Mouse (Mus musculus) midbrain, embryonic 11.5 days (tissue): ENCODE data around the gene Steap3. TPM values are rescaled to one million over a fixed set of nuclear protein-coding genes. Genes with fewer than 3 reads are reported as not detected.

Source experiments
- ATAC-seq: fragments of 200-750 bp; cut with Nextera tagmentation; 2 replicates; pipeline ENCODE4 v1.8.0; 2017; ENCODE audit warnings: moderate TSS enrichment, moderate library complexity; ENCODE audit not compliant: low FRiP score
- DNase-seq: peaks from one replicate; pipeline ENCODE4 v3.0.0; 2015; ENCODE audit warnings: low spot score; ENCODE audit errors: missing footprints
- H3K27ac ChIP-seq: fragments of 300-500 bp; sonication (generic); 2 replicates; pipeline ENCODE4 v1.5.1; 2014; ENCODE audit warnings: low read depth, low read length
- H3K27me3 ChIP-seq: fragments of 300-500 bp; sonication (generic); 2 replicates; pipeline ENCODE4 v1.6.1; 2014; ENCODE audit warnings: mild to moderate bottlenecking, low read length, moderate library complexity, mixed read lengths; ENCODE audit not compliant: control insufficient read depth, insufficient read depth
- H3K36me3 ChIP-seq: fragments of 300-500 bp; sonication (generic); 2 replicates; pipeline ENCODE4 v1.6.1; 2014; ENCODE audit warnings: mild to moderate bottlenecking, low read length, moderate library complexity, mixed read lengths; ENCODE audit not compliant: control insufficient read depth, insufficient read depth
- H3K4me1 ChIP-seq: fragments of 300-500 bp; sonication (generic); 2 replicates; pipeline ENCODE4 v1.6.1; 2014; ENCODE audit warnings: low read length; ENCODE audit not compliant: control insufficient read depth, insufficient read depth
- H3K4me2 ChIP-seq: fragments of 300-500 bp; sonication (generic); 2 replicates; pipeline ENCODE4 v1.6.1; 2014; ENCODE audit warnings: mild to moderate bottlenecking, moderate library complexity
- H3K4me3 ChIP-seq: fragments of 300-500 bp; sonication (generic); 2 replicates; pipeline ENCODE4 v1.5.1; 2014; ENCODE audit warnings: low read depth, low read length
- H3K9ac ChIP-seq: fragments of 300-500 bp; sonication (generic); 2 replicates; pipeline ENCODE4 v1.6.1; 2014; ENCODE audit warnings: low read length
- H3K9me3 ChIP-seq: fragments of 300-500 bp; sonication (generic); 2 replicates; pipeline ENCODE4 v1.6.1; 2016; ENCODE audit warnings: low read length; ENCODE audit not compliant: control insufficient read depth
- WGBS: fragments of 180-500 bp; shearing (Covaris S2); extraction: QIAGEN DNeasy Blood & Tissue Kit; methylation state at CpG from one replicate; pipeline ENCODE4 v1.1.7; 2014; 5-methylcytosine and 5-hydroxymethylcytosine counted together
- polyA plus RNA-seq: library from polyadenylated mRNA; unstranded; fragments of >200 nt; fragmentation: Nextera tagmentation; extraction: Ambion mirVana; gene quantifications from 2 replicates; pipeline ENCODE4 v1.2.1, GENCODE M21; 2014

The Steap3 gene
- polyA plus RNA-seq, 1 experiment from 2014 or later, result 3.0 TPM

DNA sequence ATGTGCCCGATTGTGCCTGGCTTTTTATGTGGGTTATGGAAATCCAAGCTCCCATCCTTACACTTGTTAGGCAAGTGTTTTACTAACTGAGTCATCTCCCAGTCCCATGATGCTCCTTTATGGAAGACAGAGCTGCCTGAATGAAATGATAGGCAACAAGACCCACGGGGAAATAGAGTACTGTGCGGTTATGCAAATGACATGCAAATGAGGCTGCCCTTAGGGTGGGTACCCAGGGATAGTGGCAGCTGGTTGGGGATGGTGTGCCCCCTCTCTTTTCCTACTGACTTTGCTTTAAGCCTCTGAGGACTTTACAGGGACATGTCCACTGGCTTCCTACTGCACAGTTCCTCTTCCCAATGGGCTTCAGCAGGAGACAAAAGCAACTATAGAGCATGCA lies 2.7 kb upstream of the Steap3 start:
- Histone ChIP-seq H3K4me1 (no peaks in the 10 kb centered on the region), H3K4me2 (no peak overlapping the region), H3K9ac (no peak overlapping the region), H3K9me3 (no peaks in the 10 kb centered on the region), H3K27me3 (no peaks in the 10 kb centered on the region), H3K27ac (no peak overlapping the region), H3K36me3 (no peaks in the 10 kb centered on the region), H3K4me3 (no peak overlapping the region)
- WGBS, result 78% methylated on average over 3 of the region's 3 CpGs
- no peak for DNase-seq
- ATAC-seq, result peak; percentile 40; the same call in 1 of the 2 replicates

DNA sequence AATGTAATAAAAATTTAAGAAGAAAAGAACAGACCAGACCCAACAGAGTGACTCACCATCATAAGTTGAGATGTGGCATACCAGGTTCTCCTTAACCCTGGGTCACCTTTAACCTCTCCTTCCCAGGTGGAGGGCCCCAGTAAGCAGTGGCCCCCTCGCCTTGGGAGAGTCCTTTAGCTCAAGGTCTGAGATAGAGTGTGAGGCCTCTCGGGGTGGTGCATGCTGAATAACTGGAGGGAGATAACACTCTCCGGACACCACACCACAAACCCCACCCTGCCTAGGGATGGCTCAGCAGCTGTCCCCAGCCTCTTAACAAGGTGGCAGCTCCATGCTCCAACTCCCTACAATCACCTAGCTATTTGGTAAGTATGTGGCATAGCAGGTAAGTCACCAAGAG lies 1.6 kb downstream of the Steap3 start:
- Histone ChIP-seq H3K27me3 (no peaks in the 10 kb centered on the region; the same call in 1 of the 2 replicates), H3K4me1 (no peaks in the 10 kb centered on the region), H3K9me3 (no peaks in the 10 kb centered on the region), H3K4me3 (no peak overlapping the region), H3K9ac (no peak overlapping the region), H3K4me2 (no peak overlapping the region), H3K36me3 (no peaks in the 10 kb centered on the region), H3K27ac (no peak overlapping the region)
- 67% methylated on average over 3 of the region's 3 CpGs for WGBS
- 0 out of 2 replicates have a peak, but pooled peaks have one; percentile 52 for ATAC-seq
- DNase-seq, result no peak

DNA sequence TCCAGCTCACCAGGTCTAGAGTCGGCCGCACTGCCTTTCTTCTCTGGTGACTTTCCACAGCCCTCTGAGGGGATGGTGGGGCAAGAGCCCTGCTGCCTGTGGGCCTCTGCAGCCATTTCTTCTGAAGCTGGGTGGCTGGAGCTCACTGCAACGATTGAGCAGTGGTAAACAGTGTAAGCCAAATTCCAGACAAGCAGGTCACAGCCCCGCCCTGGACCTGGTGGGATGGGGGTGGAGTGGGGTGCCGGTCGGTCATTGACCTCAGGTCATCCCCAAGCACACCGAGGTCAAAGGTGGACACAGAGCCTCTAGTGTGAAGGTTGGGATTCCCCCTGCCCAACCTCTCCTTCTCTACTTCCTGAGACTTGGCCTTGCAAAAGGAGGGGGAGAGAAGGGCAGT lies 2.4 kb downstream of the Steap3 start:
- no peaks in the 10 kb centered on the region for H3K9me3 ChIP-seq
- H3K9ac ChIP-seq, result no peak overlapping the region
- H3K27me3 ChIP-seq, result no peaks in the 10 kb centered on the region; the same call in 1 of the 2 replicates
- ATAC-seq (no peak), DNase-seq (peak; percentile 62)
- H3K4me3 ChIP-seq, result no peak overlapping the region
- no peak overlapping the region for H3K4me2 ChIP-seq
- no peaks in the 10 kb centered on the region; the same call in 1 of the 2 replicates for H3K4me1 ChIP-seq
- H3K36me3 ChIP-seq, result no peaks in the 10 kb centered on the region
- H3K27ac ChIP-seq, result no peak overlapping the region
- WGBS, result 76% methylated on average over 7 of the region's 7 CpGs

GRCm38 (mm10) chr1:120267631-120268030 lies 4.9 kb downstream of the Steap3 start:
- Histone ChIP-seq H3K27ac (no peak overlapping the region), H3K27me3 (peaks cover 6% of the 10 kb centered on the region), H3K4me2 (no peak overlapping the region), H3K9ac (no peak overlapping the region), H3K4me3 (no peak overlapping the region), H3K9me3 (no peaks in the 10 kb centered on the region), H3K4me1 (no peaks in the 10 kb centered on the region; the same call in 1 of the 2 replicates), H3K36me3 (no peaks in the 10 kb centered on the region)
- ATAC-seq, result no peak
- no peak for DNase-seq
- 90% methylated on average over 3 of the region's 3 CpGs for WGBS

DNA sequence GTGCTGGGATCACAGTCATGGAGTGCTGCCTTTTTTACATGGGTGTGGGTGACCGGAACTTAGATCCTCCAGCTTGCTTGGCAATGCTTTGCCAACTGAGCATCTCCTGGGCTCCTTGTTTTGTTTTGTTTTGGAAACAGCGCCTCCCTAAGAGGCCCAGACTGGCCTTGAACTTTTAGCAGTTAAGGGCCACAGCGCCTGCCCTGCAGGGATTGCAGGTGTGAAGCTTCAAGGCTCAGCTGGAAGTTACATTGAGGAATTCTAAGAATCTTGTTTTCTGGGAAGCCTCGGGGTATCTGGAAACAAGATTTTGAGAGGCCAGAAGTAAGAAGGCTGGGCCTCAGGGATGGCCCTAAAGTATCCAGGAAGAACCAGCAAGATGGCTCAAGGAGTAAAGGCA lies 6.0 kb downstream of the Steap3 start:
- ATAC-seq, result no peak
- H3K4me1 ChIP-seq, result no peaks in the 10 kb centered on the region; the same call in 1 of the 2 replicates
- peaks cover 6% of the 10 kb centered on the region for H3K27me3 ChIP-seq
- WGBS, result 45% methylated on average over 4 of the region's 4 CpGs
- no peak overlapping the region for H3K9ac ChIP-seq
- H3K4me3 ChIP-seq, result no peak overlapping the region
- DNase-seq, result peak; percentile 79
- H3K36me3 ChIP-seq, result no peaks in the 10 kb centered on the region
- no peak overlapping the region for H3K27ac ChIP-seq
- H3K9me3 ChIP-seq, result no peaks in the 10 kb centered on the region
- H3K4me2 ChIP-seq, result no peak overlapping the region

- 2% methylated on average over 39 of the region's 40 CpGs for WGBS
- peak; percentile 88 for ATAC-seq
These were observed 7.4 kb downstream of the Steap3 start for GRCm38 (mm10) chr1:120264861-120265686.

DNA sequence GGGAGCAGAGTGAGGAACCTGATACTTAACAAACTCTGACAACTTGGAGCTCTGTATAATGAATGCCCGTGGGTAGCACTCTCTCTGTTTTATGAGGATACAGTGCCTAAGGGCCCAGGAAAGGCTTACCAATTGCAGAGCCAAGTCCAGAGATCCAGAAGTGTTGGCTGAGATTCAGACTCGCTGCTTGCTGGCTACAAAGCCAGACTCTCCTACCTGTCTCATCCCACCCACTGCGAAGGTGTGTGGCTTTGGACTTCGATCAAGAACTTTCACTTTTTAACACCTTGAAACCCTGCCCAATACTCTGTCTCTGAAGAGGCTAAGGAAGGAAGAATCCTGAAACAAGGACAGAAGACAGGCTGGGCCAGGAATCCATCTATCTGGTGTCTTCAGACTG lies 9.3 kb downstream of the Steap3 start:
- no peak overlapping the region for H3K27ac ChIP-seq
- no peak overlapping the region for H3K4me2 ChIP-seq
- H3K4me3 ChIP-seq, result no peak overlapping the region
- H3K4me1 ChIP-seq, result no peaks in the 10 kb centered on the region; the same call in 1 of the 2 replicates
- 81% methylated on average over 4 of the region's 4 CpGs for WGBS
- H3K9me3 ChIP-seq, result no peaks in the 10 kb centered on the region
- H3K36me3 ChIP-seq, result no peaks in the 10 kb centered on the region
- DNase-seq, result peak; percentile 23
- H3K27me3 ChIP-seq, result peaks cover 6% of the 10 kb centered on the region
- ATAC-seq, result no peak
- no peak overlapping the region for H3K9ac ChIP-seq

More at GRCm38 (mm10) chr1:120264861-120265686, 7.4 kb downstream of the Steap3 start:
- H3K36me3 ChIP-seq, result no peaks in the 10 kb centered on the region
- H3K27ac ChIP-seq, result no peak overlapping the region
- peak; percentile 95 for DNase-seq
- no peaks in the 10 kb centered on the region for H3K9me3 ChIP-seq
- peaks cover 6% of the 10 kb centered on the region for H3K27me3 ChIP-seq
- H3K9ac ChIP-seq, result peak overlapping the region; percentile 55
- no peaks in the 10 kb centered on the region; the same call in 1 of the 2 replicates for H3K4me1 ChIP-seq
- H3K4me3 ChIP-seq, result peak overlapping the region; percentile 44
- peak overlapping the region; percentile 93 for H3K4me2 ChIP-seq

DNA sequence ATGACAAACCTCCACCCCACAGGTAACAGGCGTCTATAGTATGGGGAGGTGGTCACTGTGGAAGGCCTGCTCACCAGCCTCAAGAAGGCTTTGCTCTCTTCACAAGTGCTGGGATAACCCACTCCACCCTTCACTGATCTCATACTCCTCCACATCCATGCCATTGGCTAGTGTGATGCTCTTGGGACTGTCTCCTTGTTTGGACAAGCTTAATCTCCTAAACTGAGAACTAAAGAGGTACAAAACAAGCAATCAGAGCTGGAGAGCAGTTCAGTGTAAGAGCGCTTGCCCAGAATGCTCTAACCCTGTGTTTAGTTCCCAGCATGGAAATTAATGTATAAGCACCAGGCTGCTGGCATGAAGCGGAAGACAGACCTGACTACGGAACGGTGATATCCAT lies 11.3 kb downstream of the Steap3 start:
- H3K9me3 ChIP-seq, result no peaks in the 10 kb centered on the region
- no peaks in the 10 kb centered on the region for H3K36me3 ChIP-seq
- DNase-seq (peak; percentile 17), ATAC-seq (no peak)
- 92% methylated on average over 5 of the region's 5 CpGs for WGBS
- H3K9ac ChIP-seq, result no peak overlapping the region
- H3K27ac ChIP-seq, result no peak overlapping the region
- no peak overlapping the region for H3K4me3 ChIP-seq
- no peak overlapping the region for H3K4me2 ChIP-seq
- H3K27me3 ChIP-seq, result peaks cover 6% of the 10 kb centered on the region
- H3K4me1 ChIP-seq, result no peaks in the 10 kb centered on the region; the same call in 1 of the 2 replicates

GRCm38 (mm10) chr1:120259249-120259648 lies 13.3 kb downstream of the Steap3 start:
- no peak for ATAC-seq
- DNase-seq, result no peak
- H3K4me3 ChIP-seq, result no peak overlapping the region
- no peaks in the 10 kb centered on the region for H3K4me1 ChIP-seq
- no peaks in the 10 kb centered on the region for H3K36me3 ChIP-seq
- no peaks in the 10 kb centered on the region for H3K9me3 ChIP-seq
- no peak overlapping the region for H3K4me2 ChIP-seq
- WGBS, result 87% methylated on average over 7 of the region's 7 CpGs
- no peak overlapping the region for H3K9ac ChIP-seq
- no peak overlapping the region for H3K27ac ChIP-seq
- H3K27me3 ChIP-seq, result peaks cover 2% of the 10 kb centered on the region
